Mouse (Mus musculus) spleen, adult 12 weeks (tissue): ENCODE measurements around the gene Htr2a.

Experiments
- DNase-seq: peaks from one replicate; pipeline ENCODE4 v3.0.0; 2022; ENCODE audit warnings: low spot score

The Htr2a gene

DNA sequence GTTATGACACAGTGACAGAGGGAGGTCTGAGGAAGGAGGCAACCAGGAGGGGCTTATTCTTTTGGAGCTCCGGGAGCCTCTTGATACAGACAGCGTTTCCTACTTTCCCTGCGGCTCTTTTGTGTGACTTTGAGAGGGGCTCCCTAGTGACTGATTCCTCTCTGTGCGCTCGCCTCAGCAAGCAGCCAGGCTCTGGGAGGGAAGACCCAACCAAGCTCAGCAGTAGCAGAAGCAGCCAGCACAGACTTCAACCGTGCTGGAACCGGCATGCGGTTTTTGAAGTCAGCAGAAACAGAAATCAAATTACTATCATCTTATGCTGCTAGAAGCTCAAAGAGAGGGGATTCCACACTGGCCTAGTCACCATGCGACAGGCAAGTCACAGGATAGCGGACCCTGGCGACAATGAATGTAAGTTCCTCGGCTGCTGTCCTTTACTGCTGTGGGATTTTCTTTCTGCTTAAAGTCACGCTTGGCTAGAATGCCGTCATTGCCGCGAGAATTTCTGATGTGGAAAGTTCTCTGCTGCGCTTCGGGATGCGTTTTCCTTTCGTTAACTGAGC is at the start of gene Htr2a:
Gene Htr2a (plus strand): TSS at position 22 of the 563 bp plus-strand sequence.
- DNase-seq, result no peak

DNA sequence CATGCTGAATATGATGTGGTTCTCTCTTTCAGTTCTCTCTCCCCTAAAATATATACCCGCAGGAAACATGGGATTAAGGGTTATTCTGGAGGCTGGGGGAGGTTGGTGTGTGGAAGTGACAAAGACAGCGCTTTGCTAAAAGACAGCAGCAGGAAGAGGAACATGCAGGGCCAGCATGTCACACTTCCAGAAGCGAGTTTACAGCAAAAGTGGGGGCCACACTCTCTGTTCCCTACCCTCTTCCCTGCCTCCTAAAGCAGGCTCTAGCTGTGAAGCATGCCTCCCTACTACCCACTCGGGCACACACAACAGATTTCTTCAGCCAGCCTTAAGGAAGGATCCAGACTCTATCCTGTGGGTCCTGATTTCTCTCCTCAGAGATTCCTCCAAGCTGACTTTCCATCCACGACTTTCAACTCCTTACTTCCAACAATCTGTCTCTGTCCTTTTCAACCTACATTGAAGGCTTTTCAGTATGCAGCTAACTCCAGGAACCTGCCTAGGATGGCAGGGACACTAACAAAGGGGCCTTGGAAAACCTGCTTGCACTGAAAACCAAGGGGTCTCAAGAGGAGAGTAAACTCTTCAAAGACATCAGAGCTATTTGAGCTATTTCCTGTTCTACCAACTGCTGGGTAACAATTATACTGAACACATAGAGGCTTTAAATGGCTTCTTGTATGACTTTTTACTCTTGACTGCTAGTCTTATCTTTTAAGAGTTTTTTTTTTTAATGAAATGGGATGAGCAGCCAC is 39.1 kb upstream of the Htr2a start:
- DNase-seq, result no peak

DNA sequence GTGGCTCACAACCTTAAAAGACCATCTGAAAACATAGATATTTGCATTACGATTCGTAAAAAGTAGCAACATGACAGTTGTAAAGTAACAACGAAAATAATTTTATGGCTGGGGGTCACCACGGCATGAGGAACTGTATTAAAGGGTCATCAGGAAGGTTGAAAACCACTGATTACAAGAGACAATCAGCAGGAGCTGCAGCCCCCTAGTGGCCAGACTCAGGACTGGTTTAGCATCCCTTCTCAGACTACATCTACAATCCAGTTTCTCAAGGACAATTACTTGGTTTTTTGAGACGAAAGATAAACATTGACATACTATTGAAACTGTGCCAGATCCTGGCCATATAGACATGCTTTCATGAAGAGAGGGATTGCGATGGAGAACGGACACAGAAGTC is 38.1 kb upstream of the Htr2a start:
- DNase-seq, result no peak

DNA sequence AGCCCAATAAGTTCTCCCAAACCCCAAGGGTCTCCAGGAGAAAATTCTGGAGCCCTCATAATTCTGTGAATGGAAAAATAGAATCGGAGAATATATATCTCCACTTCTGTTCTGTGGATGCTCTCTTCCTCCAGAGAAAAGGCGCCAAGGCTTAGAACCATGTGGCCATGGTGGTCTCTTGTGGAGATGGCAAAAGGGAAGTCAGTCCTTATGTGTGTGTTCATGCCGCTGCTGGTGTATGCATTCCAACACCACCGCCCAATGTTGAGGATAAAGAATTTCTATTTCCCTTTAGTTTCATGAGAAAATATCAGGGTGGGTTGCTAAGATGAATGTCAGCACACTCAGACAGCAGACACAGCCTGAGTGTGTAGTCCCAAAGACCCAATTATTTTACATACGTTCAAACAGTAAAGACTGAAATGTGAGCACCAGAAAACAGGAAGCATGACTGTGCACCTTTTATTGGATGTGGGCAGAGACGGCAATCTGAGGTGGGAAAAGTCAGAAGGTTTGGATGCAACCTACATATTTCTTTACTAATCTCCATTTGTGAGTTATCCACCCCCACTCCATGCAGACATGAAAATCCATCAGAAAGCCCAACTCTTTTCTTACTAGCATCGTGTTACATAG is 37.4 kb upstream of the Htr2a start:
- no peak for DNase-seq

DNA sequence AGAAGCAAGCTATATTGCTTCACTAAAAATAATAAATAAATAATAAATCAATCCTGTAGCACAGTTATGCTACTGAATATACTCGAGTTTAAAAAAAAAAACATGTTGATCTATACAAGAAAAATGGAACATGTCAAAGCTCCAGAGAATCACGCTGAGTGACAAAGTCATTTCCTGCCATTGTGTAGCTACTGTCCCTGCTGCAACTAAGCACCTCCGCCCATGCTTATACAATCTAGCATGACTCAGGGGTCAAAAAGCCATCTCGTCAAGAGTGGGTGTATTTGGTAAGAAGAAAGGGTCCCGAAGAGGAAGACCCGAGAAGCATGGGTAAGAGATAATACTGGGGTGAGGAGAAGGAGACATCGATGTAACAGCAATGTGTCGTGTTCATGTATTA is 29.3 kb upstream of the Htr2a start:
- DNase-seq, result no peak

DNA sequence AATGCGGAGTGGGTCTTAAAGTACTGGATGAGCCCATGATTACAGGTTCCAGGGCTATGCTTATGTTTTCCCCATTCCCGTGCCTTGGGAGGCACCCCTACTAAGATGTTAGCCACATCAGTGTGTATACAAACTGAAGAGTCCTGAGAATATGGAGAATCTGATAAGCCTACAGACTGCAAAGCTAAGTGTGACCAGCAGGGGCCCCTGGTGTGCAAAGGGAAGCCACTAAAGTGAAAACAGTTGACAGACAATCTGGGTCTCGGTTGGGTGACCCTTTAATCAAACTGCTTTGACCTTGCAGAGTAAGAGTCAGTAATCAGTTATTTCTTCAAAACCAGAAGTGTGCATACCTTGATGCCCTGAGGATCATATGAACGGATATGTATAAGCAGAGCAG is 21.8 kb upstream of the Htr2a start:
- peak; percentile 12 for DNase-seq

DNA sequence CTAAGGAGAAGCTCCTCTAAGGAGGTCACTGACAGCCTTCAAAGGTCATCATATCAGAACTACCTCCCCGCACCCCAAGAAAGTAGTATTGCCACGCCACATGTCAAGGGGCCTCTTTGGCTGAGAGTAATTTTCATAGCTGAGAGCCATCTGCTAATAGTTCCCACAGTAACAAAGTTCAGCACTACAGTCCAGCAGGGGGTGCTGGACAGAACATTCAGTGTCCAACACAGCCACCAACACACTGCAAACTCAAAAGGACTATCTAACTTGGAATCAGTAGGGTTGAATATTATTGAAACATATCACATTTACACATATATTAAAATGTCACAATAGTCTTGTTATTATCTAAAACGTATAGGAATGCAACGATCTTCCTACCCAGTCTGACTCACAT is 2.6 kb upstream of the Htr2a start:
- DNase-seq, result no peak

DNA sequence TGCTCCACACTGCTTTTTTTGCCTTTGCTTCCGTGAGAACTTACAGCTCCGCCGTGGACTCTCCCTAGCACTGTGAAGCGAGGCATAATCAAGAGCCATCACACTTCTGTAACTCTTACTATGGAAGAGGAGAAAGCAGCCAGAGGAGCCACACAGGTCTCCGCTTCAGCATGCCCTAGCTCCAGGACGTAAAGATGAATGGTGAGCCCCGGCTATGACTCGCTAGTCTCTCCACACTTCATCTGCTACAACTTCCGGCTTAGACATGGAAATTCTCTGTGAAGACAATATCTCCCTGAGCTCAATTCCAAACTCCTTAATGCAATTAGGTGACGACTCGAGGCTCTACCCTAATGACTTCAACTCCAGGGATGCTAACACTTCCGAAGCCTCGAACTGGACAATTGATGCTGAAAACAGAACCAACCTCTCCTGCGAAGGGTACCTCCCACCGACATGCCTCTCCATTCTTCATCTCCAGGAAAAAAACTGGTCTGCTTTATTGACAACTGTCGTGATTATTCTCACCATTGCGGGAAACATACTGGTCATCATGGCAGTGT is 1.1 kb downstream of the Htr2a start:
- DNase-seq, result no peak

DNA sequence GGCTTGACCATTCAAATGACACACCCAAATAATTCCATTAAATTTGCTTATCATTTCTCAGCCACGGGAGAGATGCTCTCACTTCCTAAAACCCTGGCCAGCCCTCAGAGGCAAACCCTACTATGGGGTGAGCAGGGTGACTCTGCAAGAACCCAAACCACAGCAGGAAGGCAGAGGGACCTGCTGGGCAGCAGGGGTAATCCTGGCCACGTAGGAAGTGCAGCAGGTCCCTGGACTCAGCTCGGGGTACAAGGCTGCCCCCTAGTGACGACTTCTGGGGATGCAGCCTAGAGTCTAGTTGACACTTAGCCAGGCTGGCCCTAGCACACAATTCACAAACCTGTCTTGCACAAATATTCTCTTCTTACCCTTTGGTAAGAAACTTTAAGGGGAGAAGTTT is 2.7 kb downstream of the Htr2a start:
- DNase-seq, result peak; percentile 81

DNA sequence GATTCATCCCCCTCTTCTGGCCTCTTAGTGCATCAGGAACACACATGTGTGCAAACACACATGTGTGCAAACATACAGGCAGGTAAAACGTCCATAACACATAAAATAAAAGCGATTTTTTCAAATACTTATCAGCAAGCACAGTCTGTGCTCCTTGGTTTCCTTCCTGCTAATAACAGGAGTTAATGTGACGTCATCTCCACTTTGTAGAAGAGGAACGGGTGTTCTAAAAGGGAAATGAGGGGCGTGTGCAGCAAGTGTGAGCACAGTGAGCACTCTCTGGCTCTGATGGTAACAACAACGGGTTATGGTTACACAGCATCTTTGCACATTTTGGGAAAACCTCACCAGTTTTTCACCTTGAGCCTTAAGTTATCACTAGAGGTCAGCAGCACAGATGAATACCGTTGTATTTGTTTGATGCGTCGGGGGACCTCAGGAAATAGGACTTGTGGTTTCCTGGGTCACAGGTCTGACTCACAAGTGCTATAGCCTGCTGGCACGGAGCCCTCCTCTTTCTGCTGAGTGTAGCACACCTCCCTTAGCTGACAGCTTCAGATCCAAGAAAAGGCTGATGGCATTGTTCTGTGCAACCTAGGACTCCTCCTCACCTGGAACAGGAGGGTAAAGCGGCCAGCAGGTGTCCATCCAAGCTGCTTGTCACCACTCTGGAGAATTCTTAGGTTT is 5.6 kb downstream of the Htr2a start:
- DNase-seq, result no peak

DNA sequence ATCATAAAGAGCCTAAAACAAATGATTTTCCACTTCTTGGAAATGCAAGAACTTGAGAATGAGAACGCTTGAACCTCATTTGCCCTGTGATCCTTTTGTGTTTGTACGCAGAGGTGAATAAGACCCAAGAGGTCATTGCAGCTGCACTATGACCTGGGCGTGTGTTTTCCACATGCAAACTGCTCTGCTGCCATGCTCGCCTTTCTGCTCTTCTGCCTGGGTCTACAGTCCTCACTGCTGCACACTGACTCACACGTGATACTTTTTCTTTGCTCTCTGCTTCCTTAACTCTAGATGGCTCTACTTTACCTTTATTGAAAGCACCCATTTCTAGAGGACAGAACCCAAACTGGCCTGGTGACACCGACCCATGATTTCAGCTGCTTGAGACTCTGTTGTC is 9.4 kb downstream of the Htr2a start:
- no peak for DNase-seq

DNA sequence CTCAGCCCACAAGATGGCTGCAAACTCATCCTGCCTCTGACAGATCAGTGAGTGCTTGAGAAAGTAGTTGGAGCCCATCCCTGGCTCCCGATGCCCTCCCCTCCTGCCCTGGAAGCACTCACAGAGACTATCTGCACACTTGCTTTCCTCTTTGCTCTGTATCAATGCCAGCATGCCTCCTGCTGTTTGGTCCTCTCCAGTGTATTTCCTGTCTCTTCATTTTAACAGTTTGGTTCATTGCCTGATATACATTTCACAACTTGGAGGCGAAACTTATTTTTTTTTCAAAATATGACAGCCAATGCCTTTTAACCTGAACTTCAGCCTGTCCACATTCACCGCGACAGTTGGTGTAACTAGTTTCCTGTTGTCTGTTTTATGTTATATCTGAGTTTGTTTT is 11.0 kb downstream of the Htr2a start:
- no peak for DNase-seq

DNA sequence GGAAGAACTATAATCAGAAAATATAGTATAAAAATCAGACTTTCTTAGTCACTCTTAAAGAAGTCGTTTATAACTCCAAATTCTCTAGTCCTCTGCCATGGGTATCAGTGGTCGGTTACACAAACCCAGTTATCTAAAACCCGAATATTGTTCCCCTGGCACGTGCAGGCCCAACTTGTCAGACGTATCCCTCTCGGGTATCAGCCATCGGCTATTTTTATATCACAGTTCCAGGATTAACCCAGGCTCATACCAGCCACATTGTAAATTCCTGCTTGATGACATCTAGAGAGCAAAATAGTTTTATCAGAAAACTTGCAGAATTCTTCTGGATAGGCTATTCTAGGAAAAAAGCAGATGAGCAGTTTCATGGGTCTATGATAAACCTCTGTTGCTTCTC is 16.6 kb downstream of the Htr2a start:
- DNase-seq, result no peak

DNA sequence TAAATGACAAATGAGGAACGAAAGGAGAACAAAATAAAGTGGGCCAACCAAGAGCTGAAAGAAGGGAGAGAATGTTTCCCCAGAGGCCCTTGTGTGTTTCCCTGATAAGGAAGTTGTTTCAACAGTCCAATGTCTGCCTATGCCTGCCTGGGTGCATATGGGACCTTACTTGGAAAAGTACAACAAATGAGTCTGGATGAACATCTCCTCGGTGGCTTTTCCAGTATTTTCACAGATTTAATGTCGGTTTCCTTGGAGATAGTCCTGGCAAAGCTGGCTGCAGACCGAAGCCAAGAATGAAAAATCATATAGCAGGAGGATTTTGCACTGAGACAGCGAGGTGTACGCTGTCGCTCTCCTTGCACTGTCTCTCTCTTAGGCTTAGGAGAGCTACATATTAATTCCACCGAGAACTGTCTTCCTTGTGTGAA is 18.8 kb downstream of the Htr2a start:
- DNase-seq, result no peak

DNA sequence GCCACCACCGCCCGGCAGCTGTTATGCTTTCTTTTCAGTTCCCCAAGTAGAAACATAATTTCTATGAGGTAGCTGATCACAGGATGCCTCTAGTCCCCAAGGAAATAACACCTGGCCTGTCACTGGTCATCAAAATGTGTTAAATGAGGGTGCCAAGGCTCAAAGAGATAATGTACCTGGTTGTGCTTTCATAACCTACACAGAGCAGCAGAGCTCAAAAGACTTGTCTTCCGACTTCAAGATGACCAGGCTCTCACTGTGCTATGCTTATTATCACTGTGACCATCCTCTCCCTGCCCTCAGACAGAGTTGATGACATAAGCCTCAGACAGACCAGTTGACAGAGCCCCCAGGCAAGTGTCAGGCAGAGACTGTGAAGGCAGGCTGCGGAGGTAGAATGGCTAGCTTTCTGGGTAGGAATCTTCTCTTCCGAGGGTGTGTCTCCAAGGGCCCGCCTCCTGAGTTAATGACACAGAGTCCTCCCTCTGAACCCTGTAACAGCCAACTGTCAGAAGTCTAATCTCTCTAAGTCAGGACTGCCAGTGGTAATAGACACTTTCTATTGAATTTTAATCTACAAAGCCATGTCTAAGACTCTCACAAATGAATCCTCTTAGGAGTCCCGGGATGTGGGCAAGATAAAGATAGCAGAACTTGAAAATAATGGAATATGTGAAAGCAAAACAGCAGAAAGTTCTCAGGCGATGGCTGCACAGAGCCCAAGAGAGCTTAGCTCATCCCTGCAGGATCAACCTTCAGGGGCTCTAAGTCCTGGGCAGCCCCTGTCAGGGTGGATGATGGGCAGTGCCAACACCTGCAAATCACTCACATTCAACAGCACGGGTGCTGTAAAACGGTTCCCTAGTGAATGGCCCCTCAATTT is 31.7 kb downstream of the Htr2a start:
- peak; percentile 52 for DNase-seq

DNA sequence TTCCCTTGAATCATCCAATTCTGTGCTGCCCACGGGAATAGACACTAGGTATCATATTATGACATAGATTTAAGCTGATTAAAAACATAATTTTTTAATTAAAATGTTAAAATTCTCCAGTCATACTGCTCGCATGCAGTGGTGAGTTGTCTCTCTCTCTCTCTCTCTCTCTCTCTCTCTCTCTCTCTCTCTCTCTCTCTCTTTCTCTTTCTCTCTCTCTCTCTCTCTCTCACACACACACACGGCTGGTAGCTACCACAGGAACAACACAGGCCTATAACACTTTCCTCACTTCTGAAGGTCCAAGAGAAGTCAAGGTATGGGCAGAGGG is 32.3 kb downstream of the Htr2a start:
- no peak for DNase-seq

DNA sequence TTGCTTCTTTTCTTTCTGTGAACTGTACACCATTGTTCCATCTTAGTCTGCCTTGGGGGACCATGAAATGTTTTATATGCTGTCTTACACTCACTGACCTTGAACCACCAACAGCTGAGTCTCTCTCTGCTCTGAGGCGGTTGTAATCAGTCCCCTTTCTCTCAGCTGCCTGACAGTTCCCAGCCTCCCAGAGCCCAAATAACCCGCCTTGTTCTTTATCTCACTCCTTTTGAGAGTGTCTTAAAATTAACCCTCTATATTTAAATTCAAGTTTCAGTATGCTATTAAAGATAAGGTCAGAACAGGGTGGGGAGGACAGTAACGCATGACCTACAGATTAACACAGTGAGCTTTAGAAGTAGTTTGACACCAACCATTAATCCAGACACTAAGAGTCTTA is 32.9 kb downstream of the Htr2a start:
- no peak for DNase-seq

DNA sequence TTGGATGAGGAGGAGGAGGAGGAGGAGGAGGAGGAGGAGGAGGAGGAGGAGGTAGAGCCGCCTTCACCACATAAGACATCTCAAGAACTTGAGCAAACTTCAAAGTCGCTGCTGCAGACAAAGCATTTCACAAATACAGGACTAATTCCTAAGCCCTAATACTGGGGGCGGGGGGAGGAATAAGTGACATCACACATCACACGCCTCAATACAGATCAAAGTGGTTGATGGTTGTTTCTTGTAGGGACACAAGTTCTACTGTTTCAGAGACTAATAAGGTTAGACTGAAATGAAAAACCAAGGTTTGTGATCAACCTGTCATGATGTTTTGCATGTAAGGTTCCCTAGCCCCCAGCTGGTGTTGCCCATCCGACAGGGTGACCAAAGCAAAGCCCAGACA is 39.2 kb downstream of the Htr2a start:
- DNase-seq, result no peak

DNA sequence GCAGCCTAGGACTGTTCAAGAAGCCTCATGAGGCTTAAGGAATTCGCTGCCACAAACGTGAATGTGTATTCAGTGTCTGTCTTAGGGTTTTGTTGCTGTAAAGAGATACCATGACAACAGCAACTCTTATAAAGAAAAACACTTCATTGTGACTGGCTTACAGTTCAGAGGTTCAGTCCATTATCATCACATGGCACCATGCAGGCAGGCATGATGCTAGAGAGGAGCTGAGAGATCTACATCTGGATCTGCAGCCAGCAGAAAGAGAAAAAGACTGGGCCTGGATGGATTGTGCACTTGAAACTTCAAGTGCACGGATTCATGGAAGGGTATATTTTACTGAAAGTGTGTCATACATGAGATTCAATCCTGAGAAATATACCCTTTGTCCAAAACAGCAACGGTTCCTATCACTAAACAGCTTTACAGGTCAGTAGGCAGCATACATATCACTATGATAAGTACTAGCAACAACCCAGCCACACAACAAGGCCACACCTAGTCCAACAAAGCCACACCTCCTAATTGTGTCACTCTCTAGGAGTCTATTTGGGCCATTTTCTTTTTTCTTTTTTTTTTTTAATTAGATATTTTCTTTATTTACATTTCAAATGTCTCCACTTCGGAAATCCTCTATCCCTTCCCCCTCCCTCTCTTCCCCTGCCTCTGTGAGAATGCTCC is 43.8 kb downstream of the Htr2a start:
- DNase-seq, result no peak

DNA sequence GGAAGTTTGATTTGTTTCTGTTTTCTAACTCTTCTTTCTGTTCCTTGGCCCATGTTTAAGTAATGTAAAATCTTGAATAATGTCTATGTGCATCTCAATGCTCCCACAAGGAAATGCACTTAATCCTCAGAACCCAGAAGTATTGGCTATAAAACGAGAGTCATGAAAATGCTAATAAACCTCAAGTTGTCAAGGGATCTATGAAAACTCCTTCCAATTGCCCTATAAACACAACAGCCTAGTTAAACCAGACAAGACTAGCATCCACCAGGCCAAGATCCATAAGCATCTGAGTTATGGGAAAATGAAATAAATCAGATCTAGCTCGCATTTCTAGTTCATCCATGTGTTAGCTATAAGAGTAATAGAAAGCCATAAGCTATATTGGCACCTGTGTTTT is 51.3 kb downstream of the Htr2a start:
- DNase-seq, result no peak

DNA sequence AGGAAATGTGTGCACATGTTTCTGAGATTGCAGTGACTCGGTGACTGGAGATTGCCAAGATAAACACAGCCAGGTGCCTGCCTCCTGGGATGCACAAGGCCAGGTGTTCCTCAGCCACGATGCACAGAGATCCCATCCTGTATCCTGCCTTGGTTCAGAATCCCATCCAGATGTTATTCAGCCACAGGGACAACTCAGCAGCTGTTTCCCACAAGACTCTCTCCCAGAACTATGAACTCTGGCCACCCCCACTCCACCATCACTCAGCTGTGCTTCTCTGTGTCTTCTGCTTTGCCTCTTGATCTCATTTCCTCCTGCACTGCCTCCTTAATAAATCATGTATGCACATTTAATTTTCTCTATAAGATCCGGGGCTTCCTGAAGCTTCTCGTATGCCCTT is 56.1 kb downstream of the Htr2a start:
- no peak for DNase-seq
